Mouse (Mus musculus) midbrain, postnatal 0 days (tissue): ENCODE data around the gene Prr5. TPM values are rescaled to one million over a fixed set of nuclear protein-coding genes. Genes with fewer than 3 reads are reported as not detected.
A peak's percentile ranks its signal among the peaks of the same experiment; 100 is the strongest.

Experiments
- ATAC-seq: fragments of 200-750 bp; cut with Nextera tagmentation; 2 replicates; pipeline ENCODE4 v1.8.0; 2017; ENCODE audit warnings: moderate number of reproducible peaks, mild to moderate bottlenecking, moderate TSS enrichment, moderate library complexity; ENCODE audit not compliant: low FRiP score
- DNase-seq: peaks from one replicate; pipeline ENCODE4 v3.0.0-alpha.2; 2015; ENCODE audit warnings: low spot score
- H3K27ac ChIP-seq: fragments of 300-500 bp; sonication (generic); 2 replicates; pipeline ENCODE4 v1.5.1; 2014; ENCODE audit warnings: low read depth, mild to moderate bottlenecking, low read length, mixed read lengths
- H3K27me3 ChIP-seq: fragments of 300-500 bp; sonication (generic); 2 replicates; pipeline ENCODE4 v1.6.1; 2014; ENCODE audit warnings: low read length, control low read depth, mixed read lengths; ENCODE audit not compliant: insufficient read depth
- H3K36me3 ChIP-seq: fragments of 300-500 bp; sonication (generic); 2 replicates; pipeline ENCODE4 v1.6.1; 2014; ENCODE audit warnings: low read length, control low read depth, mixed read lengths; ENCODE audit not compliant: insufficient read depth
- H3K4me1 ChIP-seq: fragments of 300-500 bp; sonication (generic); 2 replicates; pipeline ENCODE4 v1.6.1; 2014; ENCODE audit warnings: mild to moderate bottlenecking, control low read depth, antibody characterized with exemption, low read length, mixed read lengths; ENCODE audit not compliant: insufficient read depth
- H3K4me2 ChIP-seq: fragments of 300-500 bp; sonication (generic); 2 replicates; pipeline ENCODE4 v1.6.1; 2014; ENCODE audit warnings: low read depth, mild to moderate bottlenecking, low read length, mixed read lengths; ENCODE audit not compliant: poor library complexity, severe bottlenecking
- H3K4me3 ChIP-seq: fragments of 300-500 bp; sonication (generic); 2 replicates; pipeline ENCODE4 v1.5.1; 2014; ENCODE audit warnings: low read depth, mild to moderate bottlenecking, low read length, moderate library complexity
- H3K9ac ChIP-seq: fragments of 300-500 bp; sonication (generic); replicated peaks from 2 replicates; pipeline ENCODE4 v1.6.1; 2014; ENCODE audit warnings: mild to moderate bottlenecking, low read length, moderate library complexity, mixed read lengths; ENCODE audit not compliant: poor library complexity, severe bottlenecking
- H3K9me3 ChIP-seq: fragments of 300-500 bp; sonication (generic); 2 replicates; pipeline ENCODE4 v1.6.1; 2016; ENCODE audit warnings: low read length, control low read depth
- CTCF ChIP-seq: IDR thresholded peaks from 2 replicates; pipeline ENCODE4 v1.5.1; 2016; ENCODE audit warnings: antibody characterized with exemption, mild to moderate bottlenecking
- WGBS: fragments of 180-500 bp; shearing (Covaris S2); extraction: QIAGEN DNeasy Blood & Tissue Kit; methylation state at CpG from one replicate; pipeline ENCODE4 v1.1.7; 2014; 5-methylcytosine and 5-hydroxymethylcytosine counted together
- polyA plus RNA-seq: library from polyadenylated mRNA; unstranded; fragments of >200 nt; fragmentation: Nextera tagmentation; extraction: Ambion mirVana; gene quantifications from 2 replicates; pipeline ENCODE4 v1.2.1, GENCODE M21; 2015
- total RNA-seq: library from RNA; depleted of rRNA; stranded (reverse); fragments of >200 nt; gene quantifications from 2 replicates; pipeline ENCODE4 v1.2.3, GENCODE M21; 2014; rRNA removed

Prr5 gene
- total RNA-seq (25.8 and 33.4 TPM in 2 replicates), polyA plus RNA-seq (37.8 and 40.7 TPM in 2 replicates)

DNA sequence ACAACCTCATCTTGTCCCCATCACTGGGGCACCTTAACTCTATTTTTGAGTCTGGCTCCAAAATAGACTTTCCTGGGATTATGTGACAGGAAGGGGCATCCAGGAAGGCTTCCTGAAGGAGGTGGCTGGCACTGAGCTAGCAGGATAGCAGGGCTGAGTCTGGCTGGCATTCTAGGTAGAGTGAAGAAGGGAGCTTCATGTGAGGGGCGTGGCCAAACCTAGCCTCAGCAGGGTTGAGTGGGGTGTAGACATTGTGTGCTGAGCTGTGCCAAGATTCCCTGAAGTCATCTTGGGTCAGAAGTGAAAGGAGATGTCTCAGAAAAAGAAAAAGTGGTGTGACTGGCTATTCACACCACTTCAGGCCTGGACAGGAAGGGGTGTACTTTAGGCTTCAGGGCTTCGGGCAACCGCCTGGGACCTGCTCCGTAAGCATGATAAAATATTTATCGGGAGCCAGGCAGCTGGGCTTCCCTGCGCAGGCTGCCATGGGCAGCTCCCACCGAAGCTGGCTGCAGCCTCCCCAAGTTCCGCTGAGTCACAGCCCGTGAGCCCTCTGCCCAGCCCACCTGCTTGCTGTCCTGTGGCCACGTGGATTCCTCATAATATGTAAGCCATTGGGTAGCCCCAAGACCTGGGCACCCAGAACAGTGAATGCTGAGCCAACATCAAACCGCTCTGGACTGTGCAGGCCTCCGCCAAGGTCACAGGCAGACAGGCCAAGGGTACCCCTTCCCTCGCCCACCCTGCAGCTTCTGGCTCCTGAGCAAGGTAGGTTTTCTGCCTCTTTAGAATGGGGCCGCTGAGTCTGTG, at the start of gene Prr5:
Gene Prr5 (plus strand): TSS at position 683 of the 810 bp plus-strand sequence.
- TF ChIP-seq CTCF: no peak
- 61% methylated on average over 14 of the region's 14 CpGs for WGBS
- no peak within 1 kb of the TSS for H3K4me3 ChIP-seq
- no peaks in the 10 kb centered on the region for H3K27me3 ChIP-seq
- peaks cover 11% of the 10 kb centered on the region; the same call in 1 of the 2 replicates for H3K4me1 ChIP-seq
- no peak within 1 kb of the TSS for H3K4me2 ChIP-seq
- no peaks in the 10 kb centered on the region for H3K36me3 ChIP-seq
- no peak within 1 kb of the TSS for H3K9ac ChIP-seq
- H3K9me3 ChIP-seq: no peaks in the 10 kb centered on the region
- DNase-seq (no peak), ATAC-seq (no peak)
- H3K27ac ChIP-seq: peak within 1 kb of the TSS; percentile 43; the same call in 1 of the 2 replicates

DNA sequence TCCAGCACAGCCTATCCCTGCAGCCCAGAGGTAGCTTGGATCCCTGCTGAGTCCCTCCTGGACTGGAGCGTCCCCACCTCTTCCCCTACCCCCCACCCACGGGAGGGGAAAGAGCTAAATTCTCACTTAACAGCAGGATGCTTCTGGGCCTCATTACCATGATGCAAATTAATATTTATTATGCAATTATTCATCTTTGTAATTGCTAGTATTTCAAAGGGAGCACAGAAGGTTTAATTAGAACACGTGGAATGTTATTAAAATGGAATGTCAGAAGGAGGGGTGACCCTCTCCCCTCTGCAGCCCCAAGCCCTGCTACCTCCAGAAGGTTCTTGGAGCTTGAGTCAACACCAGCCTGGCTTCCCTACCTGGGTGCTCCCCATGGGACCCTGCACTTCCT, 49.4 kb upstream of the Prr5 start:
- ATAC-seq (no peak), DNase-seq (no peak)
- Histone ChIP-seq H3K27ac (no peak overlapping the region), H3K9ac (no peak overlapping the region), H3K4me2 (no peak overlapping the region), H3K9me3 (no peaks in the 10 kb centered on the region), H3K27me3 (no peaks in the 10 kb centered on the region), H3K36me3 (no peaks in the 10 kb centered on the region), H3K4me1 (peaks cover 5% of the 10 kb centered on the region), H3K4me3 (no peak overlapping the region)
- WGBS: 49% methylated on average over 3 of the region's 3 CpGs
- TF ChIP-seq CTCF: no peak

DNA sequence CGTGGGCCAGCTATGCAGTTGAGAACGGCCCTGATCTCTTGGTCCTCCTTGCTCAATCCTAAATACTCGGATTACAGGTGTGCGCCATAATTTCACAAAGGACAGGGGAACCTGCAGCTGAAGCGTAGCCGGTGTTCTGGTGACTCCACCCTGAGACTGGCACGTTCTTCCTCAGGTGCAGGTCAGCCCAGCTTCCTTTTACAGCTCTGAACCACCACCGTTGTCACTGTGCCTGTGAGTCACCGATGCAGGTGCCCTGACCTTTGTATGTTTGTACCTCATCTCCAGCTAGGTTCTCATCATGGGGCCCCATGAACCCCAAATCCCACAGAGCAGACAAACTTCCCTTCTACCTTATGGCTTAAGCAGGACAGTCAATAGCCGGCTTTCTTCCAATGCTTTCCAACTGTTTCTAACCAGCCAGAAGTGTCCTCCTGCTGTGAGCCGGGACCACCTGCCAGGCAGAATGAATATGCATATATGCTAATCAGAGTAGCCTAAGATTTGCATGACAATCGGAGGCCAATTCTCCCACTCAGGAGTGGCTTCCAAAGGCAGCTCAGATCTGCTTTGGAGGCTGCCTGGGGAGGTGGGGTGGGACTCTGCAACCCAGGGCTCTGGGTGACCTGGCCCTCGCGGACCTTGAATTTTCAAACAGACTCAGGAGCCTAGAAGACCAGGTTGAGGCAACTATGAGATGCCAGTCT, 47.5 kb upstream of the Prr5 start:
- no peak overlapping the region for H3K27ac ChIP-seq
- H3K27me3 ChIP-seq: no peaks in the 10 kb centered on the region
- H3K9ac ChIP-seq: no peak overlapping the region
- WGBS: 26% methylated on average over 14 of the region's 14 CpGs
- no peak for ATAC-seq
- peaks cover 15% of the 10 kb centered on the region for H3K4me1 ChIP-seq
- no peaks in the 10 kb centered on the region for H3K36me3 ChIP-seq
- H3K9me3 ChIP-seq: no peaks in the 10 kb centered on the region
- no peak overlapping the region for H3K4me3 ChIP-seq
- no peak for TF ChIP-seq CTCF
- no peak overlapping the region for H3K4me2 ChIP-seq
- DNase-seq: peak; percentile 67

DNA sequence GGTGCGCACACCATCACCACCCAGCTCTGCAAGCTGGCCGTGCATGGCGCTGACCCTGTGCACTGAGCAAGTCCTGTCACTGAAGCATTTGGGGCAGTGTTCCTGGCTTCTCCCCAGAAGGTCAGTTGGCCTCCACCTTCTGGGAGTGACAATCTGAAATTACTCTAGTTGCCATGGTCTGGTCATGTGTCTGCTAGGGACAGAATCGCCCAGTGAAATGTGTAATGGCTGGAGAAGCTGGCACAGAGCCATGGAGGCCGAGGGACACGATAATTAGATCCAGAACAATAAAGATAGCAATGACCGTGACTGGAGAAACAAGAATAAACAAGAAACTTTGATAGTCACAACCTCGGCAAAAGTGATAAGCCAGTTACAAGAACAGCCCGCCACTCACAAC, 44.5 kb upstream of the Prr5 start:
- H3K4me1 ChIP-seq: peaks cover 27% of the 10 kb centered on the region
- no peak overlapping the region for H3K27ac ChIP-seq
- no peaks in the 10 kb centered on the region for H3K9me3 ChIP-seq
- 59% methylated on average over 9 of the region's 9 CpGs for WGBS
- no peak overlapping the region for H3K4me3 ChIP-seq
- peak; percentile 45 for DNase-seq
- H3K9ac ChIP-seq: no peak overlapping the region
- no peak for ATAC-seq
- H3K27me3 ChIP-seq: no peaks in the 10 kb centered on the region
- no peaks in the 10 kb centered on the region for H3K36me3 ChIP-seq
- H3K4me2 ChIP-seq: no peak overlapping the region
- TF ChIP-seq CTCF: no peak

DNA sequence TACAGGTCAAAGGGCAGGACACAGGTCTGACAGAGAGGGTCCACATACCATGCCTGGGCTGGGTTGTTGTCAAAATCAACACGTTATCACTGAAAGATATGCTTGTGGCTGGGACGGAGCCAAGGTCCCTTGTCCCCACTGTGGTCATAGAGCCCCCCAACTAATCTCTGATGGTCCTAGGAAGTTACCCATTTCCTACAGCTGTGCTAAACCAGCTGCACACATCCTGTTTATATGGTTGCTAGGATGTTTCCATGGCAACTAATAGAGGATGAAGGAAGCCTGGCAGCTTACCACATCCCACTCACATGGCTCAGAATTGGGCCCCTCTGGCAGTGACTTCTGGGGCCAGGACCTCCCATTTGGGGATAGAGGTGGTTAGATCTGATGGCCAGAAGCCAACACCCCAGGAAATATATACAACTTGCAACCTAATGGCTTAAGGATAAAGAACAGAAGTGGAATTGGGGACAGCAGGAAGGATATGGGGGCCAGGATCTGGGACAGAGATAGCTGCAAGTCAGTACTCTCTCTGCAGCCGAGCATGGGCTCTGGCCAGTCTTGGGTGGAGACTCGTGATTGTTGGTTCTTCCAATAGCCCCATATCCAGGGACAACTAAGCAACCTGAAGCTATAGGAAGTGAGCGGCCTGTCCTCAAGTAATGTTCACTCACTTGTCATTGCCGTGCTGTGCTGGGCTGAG, 43.6 kb upstream of the Prr5 start:
- DNase-seq (peak; percentile 81), ATAC-seq (peak; percentile 38; the same call in 1 of the 2 replicates)
- TF ChIP-seq CTCF: no peak
- Histone ChIP-seq H3K4me1 (peaks cover 27% of the 10 kb centered on the region), H3K9ac (no peak overlapping the region), H3K27ac (peak overlapping the region; percentile 18; the same call in 1 of the 2 replicates), H3K4me2 (no peak overlapping the region), H3K4me3 (no peak overlapping the region), H3K9me3 (no peaks in the 10 kb centered on the region), H3K36me3 (no peaks in the 10 kb centered on the region), H3K27me3 (no peaks in the 10 kb centered on the region)
- WGBS: 54% methylated on average over 6 of the region's 6 CpGs
